Mouse (Mus musculus): ENCODE data around the gene Barx2. TPM values are rescaled to one million over a fixed set of nuclear protein-coding genes. Genes with fewer than 3 reads are reported as not detected.

Gene Barx2
- polyA plus RNA-seq, 1 experiment from 2014 or later = 0.39 TPM

DNA sequence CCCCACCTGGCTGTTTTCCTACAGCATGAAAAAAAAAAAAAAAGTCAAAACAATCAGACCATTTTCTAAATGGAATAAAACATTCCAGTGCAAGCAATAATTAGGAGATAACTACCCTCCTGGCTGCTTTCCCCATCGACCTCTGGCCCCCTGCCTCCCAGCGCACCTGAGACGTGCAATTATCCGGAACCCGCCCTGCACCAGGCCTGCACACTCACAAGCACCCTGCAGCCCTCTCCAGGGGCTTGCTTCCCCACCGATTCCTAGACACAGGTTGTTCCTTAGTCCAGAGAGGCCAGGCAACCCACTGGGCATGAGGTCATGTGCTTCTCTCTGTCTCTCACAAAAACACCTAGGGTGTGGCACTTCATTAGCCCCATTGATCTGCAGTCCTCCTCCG is 63.9 kb downstream of the Barx2 start:
- TF ChIP-seq EP300 (IDR thresholded peaks at IDR 0.05) (no peak), CTCF (IDR thresholded peaks at IDR 0.05) (no peak)
- H3K4me1 ChIP-seq (ENCODE audit: insufficient read depth, low read depth, low read length) = no peaks in the 10 kb centered on the region
- no peak overlapping the region for H3K4me2 ChIP-seq (replicated peaks; ENCODE audit: low read depth, low read length)
- DNase-seq (ENCODE audit: low spot score) (no peak), ATAC-seq (no peak)
- no peak overlapping the region for H3K27ac ChIP-seq (ENCODE audit: low read length)
- H3K36me3 ChIP-seq (ENCODE audit: insufficient read depth, low read length) = no peaks in the 10 kb centered on the region
- no peaks in the 10 kb centered on the region for H3K9me3 ChIP-seq (ENCODE audit: low read length)
- no peak overlapping the region for H3K9ac ChIP-seq (replicated peaks; ENCODE audit: low read depth)
- 81% methylated on average over 7 of the region's 7 CpGs for WGBS
- no peaks in the 10 kb centered on the region for H3K27me3 ChIP-seq (replicated peaks; ENCODE audit: insufficient read depth, low read length)
- no peak overlapping the region for H3K4me3 ChIP-seq (ENCODE audit: low read depth, low read length)

DNA sequence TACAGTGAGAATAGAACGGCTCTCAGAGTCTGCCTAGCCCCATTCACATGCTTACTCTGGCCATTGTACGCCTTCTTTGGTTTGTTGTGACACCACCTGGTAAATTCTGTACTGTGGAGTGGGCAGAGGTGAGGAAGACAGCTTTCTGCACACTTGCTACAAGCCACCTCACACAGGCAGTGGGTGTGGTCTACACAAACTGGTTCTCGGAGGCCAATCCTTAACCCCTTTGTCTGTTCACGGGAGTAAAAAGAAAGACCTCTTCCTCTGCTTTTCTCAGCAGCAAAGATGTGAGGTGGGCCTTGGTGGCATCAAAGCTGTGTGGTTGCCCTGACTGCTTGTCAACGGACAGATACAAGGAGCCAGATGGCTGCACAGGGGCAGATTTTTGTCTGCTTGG is 68.6 kb downstream of the Barx2 start:
- H3K4me2 ChIP-seq (replicated peaks; ENCODE audit: low read depth, low read length) = no peak overlapping the region
- H3K4me3 ChIP-seq (ENCODE audit: low read depth, low read length) = no peak overlapping the region
- no peaks in the 10 kb centered on the region for H3K9me3 ChIP-seq (ENCODE audit: low read length)
- TF ChIP-seq CTCF (IDR thresholded peaks at IDR 0.05) = no peak
- TF ChIP-seq EP300 (IDR thresholded peaks at IDR 0.05) = no peak
- H3K4me1 ChIP-seq (ENCODE audit: insufficient read depth, low read depth, low read length) = no peaks in the 10 kb centered on the region
- WGBS = 64% methylated on average over 5 of the region's 5 CpGs
- DNase-seq (ENCODE audit: low spot score) (no peak), ATAC-seq (no peak)
- no peak overlapping the region for H3K27ac ChIP-seq (ENCODE audit: low read length)
- no peak overlapping the region for H3K9ac ChIP-seq (replicated peaks; ENCODE audit: low read depth)
- no peaks in the 10 kb centered on the region for H3K27me3 ChIP-seq (replicated peaks; ENCODE audit: insufficient read depth, low read length)
- H3K36me3 ChIP-seq (ENCODE audit: insufficient read depth, low read length) = no peaks in the 10 kb centered on the region

DNA sequence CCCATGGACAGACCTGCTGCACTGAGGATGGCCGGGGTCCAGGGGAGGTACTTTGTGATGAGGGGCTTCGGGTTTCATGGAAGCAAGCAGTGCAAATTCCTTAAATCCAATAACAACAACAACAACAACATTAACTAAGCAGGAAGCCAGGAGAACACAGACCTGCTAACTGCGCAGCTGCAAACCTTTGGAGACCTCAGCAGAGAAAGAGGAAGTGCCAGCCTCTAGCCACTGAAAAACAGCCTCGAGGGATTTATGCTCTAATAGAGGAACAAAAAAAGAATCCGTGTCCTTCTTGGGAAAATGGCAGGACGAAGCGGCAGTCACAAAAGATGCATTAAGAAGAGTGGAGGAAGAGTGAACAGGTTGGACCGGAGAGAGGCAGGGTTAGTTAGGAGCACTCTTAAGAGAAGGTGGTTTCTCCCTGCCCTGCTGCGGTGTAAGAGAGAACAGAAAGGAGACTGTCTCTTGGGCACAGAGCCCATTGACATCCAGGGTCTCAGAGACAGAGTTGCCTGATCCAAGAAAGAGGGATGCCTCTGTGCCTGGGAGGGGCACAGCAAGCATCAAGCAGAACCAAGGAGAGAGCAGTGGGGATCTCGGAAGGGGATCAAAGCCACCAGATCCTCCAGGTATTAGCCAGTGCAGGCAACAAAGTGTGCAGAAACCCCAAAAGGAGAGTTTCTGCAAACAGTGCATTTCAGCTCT is 72.0 kb downstream of the Barx2 start:
- no peak for DNase-seq (ENCODE audit: low spot score)
- Histone ChIP-seq H3K9ac (replicated peaks; ENCODE audit: low read depth) (no peak overlapping the region), H3K27me3 (replicated peaks; ENCODE audit: insufficient read depth, low read length) (no peaks in the 10 kb centered on the region), H3K27ac (ENCODE audit: low read length) (no peak overlapping the region), H3K9me3 (ENCODE audit: low read length) (no peaks in the 10 kb centered on the region), H3K4me3 (ENCODE audit: low read depth, low read length) (no peak overlapping the region), H3K4me2 (replicated peaks; ENCODE audit: low read depth, low read length) (no peak overlapping the region), H3K4me1 (ENCODE audit: insufficient read depth, low read depth, low read length) (no peaks in the 10 kb centered on the region), H3K36me3 (ENCODE audit: insufficient read depth, low read length) (no peaks in the 10 kb centered on the region)
- 61% methylated on average over 10 of the region's 10 CpGs for WGBS
- ATAC-seq = no peak
- no peak for TF ChIP-seq CTCF (IDR thresholded peaks at IDR 0.05)
- TF ChIP-seq EP300 (IDR thresholded peaks at IDR 0.05) = no peak

DNA sequence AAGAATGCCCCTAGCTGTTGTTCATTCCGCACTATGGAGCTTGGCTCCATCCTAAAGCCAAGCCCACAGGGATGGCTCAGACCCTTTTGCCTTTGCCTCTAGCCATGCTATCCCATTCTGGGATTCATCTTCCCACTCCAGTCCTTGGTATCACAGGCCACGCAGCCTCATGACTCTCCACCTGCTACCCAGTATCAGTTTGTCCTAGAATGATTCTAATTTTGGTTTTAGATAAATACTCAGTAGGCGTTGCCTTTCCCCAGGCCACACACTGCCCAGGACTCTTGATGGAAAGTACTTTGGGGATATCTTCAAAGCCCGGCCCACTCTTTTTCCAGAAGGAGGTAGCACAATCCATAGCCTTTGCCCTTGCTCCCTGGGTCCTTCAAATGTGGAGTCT is 72.7 kb downstream of the Barx2 start:
- H3K9ac ChIP-seq (replicated peaks; ENCODE audit: low read depth) = no peak overlapping the region
- no peak overlapping the region for H3K4me2 ChIP-seq (replicated peaks; ENCODE audit: low read depth, low read length)
- no peaks in the 10 kb centered on the region for H3K4me1 ChIP-seq (ENCODE audit: insufficient read depth, low read depth, low read length)
- no peak overlapping the region for H3K4me3 ChIP-seq (ENCODE audit: low read depth, low read length)
- ATAC-seq (no peak), DNase-seq (ENCODE audit: low spot score) (no peak)
- WGBS = 52% methylated on average over 4 of the region's 4 CpGs
- no peak overlapping the region for H3K27ac ChIP-seq (ENCODE audit: low read length)
- no peaks in the 10 kb centered on the region for H3K27me3 ChIP-seq (replicated peaks; ENCODE audit: insufficient read depth, low read length)
- TF ChIP-seq EP300 (IDR thresholded peaks at IDR 0.05) (no peak), CTCF (IDR thresholded peaks at IDR 0.05) (no peak)
- H3K9me3 ChIP-seq (ENCODE audit: low read length) = no peaks in the 10 kb centered on the region
- H3K36me3 ChIP-seq (ENCODE audit: insufficient read depth, low read length) = no peaks in the 10 kb centered on the region

DNA sequence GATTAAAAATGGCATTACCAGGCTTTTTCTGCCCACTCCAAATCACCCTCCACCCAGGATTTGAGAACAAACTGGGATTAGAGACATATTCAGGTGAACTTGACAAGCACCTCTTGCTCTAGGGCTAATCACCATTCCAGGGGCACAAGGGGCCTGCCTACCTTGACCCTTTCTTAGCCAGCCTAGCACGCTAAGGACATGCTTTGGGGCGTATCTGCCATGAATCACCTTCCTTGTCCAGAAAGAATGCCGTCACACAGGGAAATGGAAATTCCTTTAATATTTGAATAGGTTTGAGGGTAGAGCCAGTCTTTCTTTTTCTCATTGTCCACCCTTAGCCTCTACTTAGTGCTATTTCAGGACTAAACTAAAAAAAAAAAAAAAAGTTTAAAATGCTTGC is 73.2 kb downstream of the Barx2 start:
- H3K4me1 ChIP-seq (ENCODE audit: insufficient read depth, low read depth, low read length) = no peaks in the 10 kb centered on the region
- peak overlapping the region; percentile 20 for H3K4me2 ChIP-seq (replicated peaks; ENCODE audit: low read depth, low read length)
- DNase-seq (ENCODE audit: low spot score) (peak; percentile 39), ATAC-seq (peak; percentile 66)
- no peaks in the 10 kb centered on the region for H3K9me3 ChIP-seq (ENCODE audit: low read length)
- no peak overlapping the region for H3K9ac ChIP-seq (replicated peaks; ENCODE audit: low read depth)
- H3K36me3 ChIP-seq (ENCODE audit: insufficient read depth, low read length) = no peaks in the 10 kb centered on the region
- H3K4me3 ChIP-seq (ENCODE audit: low read depth, low read length) = no peak overlapping the region
- WGBS = 45% methylated on average over 3 of the region's 3 CpGs
- no peaks in the 10 kb centered on the region for H3K27me3 ChIP-seq (replicated peaks; ENCODE audit: insufficient read depth, low read length)
- H3K27ac ChIP-seq (ENCODE audit: low read length) = 0 out of 2 replicates have a peak overlapping the region, but pooled peaks have one; percentile 32
- TF ChIP-seq CTCF (IDR thresholded peaks at IDR 0.05) (no peak), EP300 (IDR thresholded peaks at IDR 0.05) (peak; percentile 41; the same call in 1 of the 2 replicates)

DNA sequence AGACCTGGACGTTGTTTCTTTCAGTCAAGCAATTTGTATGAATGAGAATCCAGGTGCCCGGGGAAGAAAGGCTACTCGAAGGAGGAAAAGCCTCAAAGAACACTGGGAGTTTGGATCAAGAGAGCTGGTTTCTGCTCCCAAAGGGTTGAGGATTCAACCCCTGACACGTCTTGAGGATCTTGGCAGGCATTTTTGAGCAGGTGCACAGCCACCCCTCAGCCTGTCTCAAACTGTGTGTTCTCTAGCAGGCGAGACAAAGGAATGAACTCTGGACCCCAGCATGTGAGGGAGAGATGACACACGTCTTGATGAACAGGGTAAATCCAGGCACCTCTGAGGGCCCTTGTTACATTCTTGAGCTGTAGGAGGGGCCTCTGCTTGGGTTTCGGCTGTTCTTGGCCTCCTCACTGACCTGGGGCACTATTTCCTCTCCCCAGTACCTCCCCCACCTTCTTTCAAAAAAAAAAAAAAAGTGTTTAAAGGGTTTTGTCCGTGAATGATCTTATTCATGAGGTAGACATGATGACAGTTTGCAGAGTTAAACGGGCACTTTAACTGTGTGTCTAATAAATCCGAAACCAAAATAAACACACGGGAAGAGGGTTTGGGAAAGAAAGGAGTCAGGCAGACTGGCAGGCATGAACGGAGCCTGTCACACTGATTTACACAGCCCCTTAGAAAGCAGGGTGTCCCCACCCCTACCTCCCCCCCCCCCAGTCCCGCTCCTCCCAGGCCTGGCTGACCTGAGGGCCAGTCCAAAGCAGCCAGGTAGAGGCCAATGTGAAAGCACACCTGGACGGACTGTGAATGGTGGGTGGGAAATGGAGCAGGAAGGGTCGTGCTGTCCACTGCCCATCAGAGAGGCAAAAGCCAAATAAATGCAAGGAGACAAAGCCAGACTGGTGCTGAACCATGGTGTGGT is 73.9 kb downstream of the Barx2 start:
- 22% methylated on average over 15 of the region's 15 CpGs for WGBS
- peak; percentile 54 for ATAC-seq
- H3K4me1 ChIP-seq (ENCODE audit: insufficient read depth, low read depth, low read length) = no peaks in the 10 kb centered on the region
- DNase-seq (ENCODE audit: low spot score) = peak; percentile 49
- H3K27me3 ChIP-seq (replicated peaks; ENCODE audit: insufficient read depth, low read length) = no peaks in the 10 kb centered on the region
- H3K9me3 ChIP-seq (ENCODE audit: low read length) = no peaks in the 10 kb centered on the region
- no peaks in the 10 kb centered on the region for H3K36me3 ChIP-seq (ENCODE audit: insufficient read depth, low read length)
- no peak overlapping the region for H3K4me3 ChIP-seq (ENCODE audit: low read depth, low read length)
- H3K4me2 ChIP-seq (replicated peaks; ENCODE audit: low read depth, low read length) = peak overlapping the region; percentile 20
- 0 out of 2 replicates have a peak overlapping the region, but pooled peaks have one; percentile 32 for H3K27ac ChIP-seq (ENCODE audit: low read length)
- no peak overlapping the region for H3K9ac ChIP-seq (replicated peaks; ENCODE audit: low read depth)
- TF ChIP-seq EP300 (IDR thresholded peaks at IDR 0.05) = no peak
- TF ChIP-seq CTCF (IDR thresholded peaks at IDR 0.05) = no peak
